Mouse (Mus musculus) E14TG2a.4 (cell line): ENCODE measurements around the gene Gm4869.
"Not testable (repeated sequence)": the region's sequence is repeated elsewhere in the genome, so short reads cannot be mapped to it uniquely, and the experiment has no call there.

Source experiments
- CTCF ChIP-seq: conservative IDR thresholded peaks from 2 replicates; pipeline ENCODE4 v1.5.1; 2014; ENCODE audit warnings: low read length
- NANOG ChIP-seq: IDR thresholded peaks from 2 replicates; pipeline ENCODE4 v1.6.1; 2014; ENCODE audit warnings: borderline replicate concordance, low read length, mixed read lengths

DNA sequence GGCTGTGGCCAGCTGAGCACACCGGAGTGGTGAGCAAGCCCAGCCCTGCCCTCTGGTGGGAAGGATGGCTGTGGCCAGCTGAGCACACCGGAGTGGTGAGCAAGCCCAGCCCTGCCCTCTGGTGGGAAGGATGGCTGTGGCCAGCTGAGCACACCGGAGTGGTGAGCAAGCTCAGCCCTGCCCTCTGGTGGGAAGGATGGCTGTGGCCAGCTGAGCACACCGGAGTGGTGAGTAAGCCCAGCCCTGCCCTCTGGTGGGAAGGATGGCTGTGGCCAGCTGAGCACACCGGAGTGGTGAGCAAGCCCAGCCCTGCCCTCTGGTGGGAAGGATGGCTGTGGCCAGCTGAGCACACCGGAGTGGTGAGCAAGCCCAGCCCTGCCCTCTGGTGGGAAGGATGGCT, 6.3 kb upstream of the Gm4869 start:
- not testable (repeated sequence) for TF ChIP-seq CTCF, NANOG
